Mouse (Mus musculus) E14TG2a.4 (cell line): ENCODE results near the gene Fyn.

ENCODE experiments used
- H3K27me3 ChIP-seq: 2 replicates; pipeline ENCODE4 v1.6.1; 2014; ENCODE audit warnings: low read length, control low read depth; ENCODE audit not compliant: insufficient read depth
- H3K36me3 ChIP-seq: 2 replicates; pipeline ENCODE4 v1.6.1; 2014; ENCODE audit warnings: low read length, control low read depth; ENCODE audit not compliant: insufficient read depth
- H3K4me1 ChIP-seq: replicated peaks from 2 replicates; pipeline ENCODE4 v1.6.1; 2014; ENCODE audit warnings: low read depth, low read length, control low read depth
- H3K4me3 ChIP-seq: replicated peaks from 2 replicates; pipeline ENCODE4 v1.5.1; 2014; ENCODE audit warnings: mild to moderate bottlenecking, low read length
- H3K9me3 ChIP-seq: 2 replicates; pipeline ENCODE4 v1.6.1; 2014; ENCODE audit warnings: low read length, control low read depth
- CTCF ChIP-seq: conservative IDR thresholded peaks from 2 replicates; pipeline ENCODE4 v1.5.1; 2014; ENCODE audit warnings: low read length
- NANOG ChIP-seq: IDR thresholded peaks from 2 replicates; pipeline ENCODE4 v1.6.1; 2014; ENCODE audit warnings: borderline replicate concordance, low read length, mixed read lengths
- POU5F1 ChIP-seq: IDR thresholded peaks from 2 replicates; pipeline ENCODE4 v1.6.1; 2014; ENCODE audit warnings: low read length, borderline replicate concordance

Fyn gene

GRCm38 (mm10) chr10:39547369-39548074, 178.9 kb downstream of the Fyn start:
- no peak for TF ChIP-seq CTCF
- no peak for TF ChIP-seq NANOG
- TF ChIP-seq POU5F1: no peak
- H3K4me3 ChIP-seq: no peak overlapping the region

GRCm38 (mm10) chr10:39550791-39551190, 182.1 kb downstream of the Fyn start:
- Histone ChIP-seq H3K36me3 (no peaks in the 10 kb centered on the region), H3K27me3 (peaks cover 3% of the 10 kb centered on the region; the same call in 1 of the 2 replicates), H3K4me1 (peaks cover 76% of the 10 kb centered on the region), H3K9me3 (no peaks in the 10 kb centered on the region), H3K4me3 (no peak overlapping the region)
- TF ChIP-seq NANOG: no peak
- TF ChIP-seq POU5F1: no peak; the same call in 1 of the 2 replicates
- no peak for TF ChIP-seq CTCF

More at GRCm38 (mm10) chr10:39547369-39548074, 178.9 kb downstream of the Fyn start:
- peaks cover 3% of the 10 kb centered on the region; the same call in 1 of the 2 replicates for H3K27me3 ChIP-seq
- no peaks in the 10 kb centered on the region for H3K36me3 ChIP-seq
- H3K9me3 ChIP-seq: no peaks in the 10 kb centered on the region
- peaks cover 62% of the 10 kb centered on the region for H3K4me1 ChIP-seq

DNA sequence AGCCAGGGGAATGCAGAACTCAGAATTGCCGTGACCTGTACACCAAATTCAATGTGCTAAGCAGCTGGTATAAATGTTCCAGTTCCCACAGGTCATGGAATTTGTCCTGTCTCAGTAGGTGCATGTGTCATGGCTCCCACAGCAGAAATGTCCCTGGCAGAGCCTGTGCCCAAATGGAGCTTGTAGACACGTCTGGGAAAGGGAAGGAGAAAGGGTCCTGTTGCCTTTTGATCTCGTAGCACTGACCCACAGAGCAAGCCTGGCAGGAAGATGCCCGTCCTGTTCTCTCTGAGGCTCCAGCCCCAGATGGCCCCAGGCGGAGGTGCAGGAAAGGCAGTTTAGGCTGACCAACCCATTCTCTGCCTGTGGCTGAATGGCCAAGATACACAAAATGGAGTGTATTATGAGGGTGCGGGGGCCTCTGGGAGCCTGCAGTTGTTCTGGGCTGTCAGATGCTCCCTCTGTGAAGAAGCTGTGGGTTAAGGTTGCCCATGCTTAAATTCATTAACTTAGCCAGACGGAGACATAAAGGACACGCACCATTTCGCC, 183.1 kb downstream of the Fyn start:
- Histone ChIP-seq H3K4me3 (no peak overlapping the region), H3K27me3 (peaks cover 3% of the 10 kb centered on the region; the same call in 1 of the 2 replicates), H3K36me3 (no peaks in the 10 kb centered on the region), H3K9me3 (no peaks in the 10 kb centered on the region), H3K4me1 (peaks cover 77% of the 10 kb centered on the region)
- TF ChIP-seq CTCF (no peak), POU5F1 (no peak), NANOG (no peak)

DNA sequence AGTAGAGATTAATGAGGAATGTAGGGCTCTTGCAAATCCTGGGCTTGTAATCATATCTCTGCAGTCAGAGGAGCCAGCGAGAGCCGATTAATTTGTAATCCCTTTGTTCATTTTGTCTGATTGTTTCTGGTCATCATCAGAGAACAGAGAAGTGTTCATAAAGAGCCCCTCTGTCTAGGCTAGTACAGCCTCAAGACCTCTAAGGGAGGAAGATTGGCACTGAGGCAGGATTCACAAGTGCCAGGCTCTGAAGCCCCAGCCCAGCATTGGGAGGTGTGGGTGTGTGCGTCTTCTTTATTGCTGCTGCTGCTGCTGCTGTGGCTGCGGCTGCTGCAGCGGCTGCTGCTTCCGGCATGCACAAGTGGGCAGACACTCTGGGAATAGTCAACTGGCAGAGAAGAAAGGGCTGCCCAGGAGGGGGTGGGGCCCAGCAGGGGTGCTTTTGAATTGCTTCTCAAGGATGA, 183.7 kb downstream of the Fyn start:
- no peaks in the 10 kb centered on the region for H3K9me3 ChIP-seq
- no peak for TF ChIP-seq CTCF
- TF ChIP-seq POU5F1: no peak
- TF ChIP-seq NANOG: no peak
- H3K36me3 ChIP-seq: no peaks in the 10 kb centered on the region
- no peak overlapping the region for H3K4me3 ChIP-seq
- peaks cover 3% of the 10 kb centered on the region; the same call in 1 of the 2 replicates for H3K27me3 ChIP-seq
- H3K4me1 ChIP-seq: peaks cover 71% of the 10 kb centered on the region

DNA sequence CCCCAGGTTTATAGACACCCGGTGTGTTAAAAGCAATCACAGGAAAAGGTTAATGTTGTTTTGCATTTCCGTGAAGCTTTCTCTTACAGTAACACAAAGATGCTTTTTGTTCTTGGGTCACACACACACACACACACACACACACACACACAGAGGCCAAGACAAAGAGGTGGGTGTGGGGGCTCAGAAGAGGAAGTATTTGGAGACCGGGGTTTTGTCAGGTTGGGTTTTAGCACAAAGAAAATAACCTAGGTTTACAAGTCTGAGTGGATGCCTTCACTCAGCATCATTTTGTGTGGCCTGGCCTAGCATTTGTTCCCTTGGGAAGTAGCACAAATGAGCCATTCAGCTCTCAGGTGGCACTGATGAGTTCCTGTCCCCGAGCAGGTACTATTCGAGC, 184.2 kb downstream of the Fyn start:
- peaks cover 67% of the 10 kb centered on the region for H3K4me1 ChIP-seq
- peaks cover 3% of the 10 kb centered on the region; the same call in 1 of the 2 replicates for H3K27me3 ChIP-seq
- H3K36me3 ChIP-seq: no peaks in the 10 kb centered on the region
- H3K4me3 ChIP-seq: no peak overlapping the region
- H3K9me3 ChIP-seq: no peaks in the 10 kb centered on the region
- no peak for TF ChIP-seq NANOG
- no peak for TF ChIP-seq POU5F1
- no peak for TF ChIP-seq CTCF

GRCm38 (mm10) chr10:39555289-39555715, 186.6 kb downstream of the Fyn start:
- TF ChIP-seq POU5F1 (no peak), NANOG (no peak), CTCF (no peak)
- H3K36me3 ChIP-seq: no peaks in the 10 kb centered on the region
- H3K9me3 ChIP-seq: no peaks in the 10 kb centered on the region
- H3K4me1 ChIP-seq: peaks cover 65% of the 10 kb centered on the region
- H3K4me3 ChIP-seq: peak overlapping the region; percentile 32; the same call in 1 of the 2 replicates
- H3K27me3 ChIP-seq: peaks cover 3% of the 10 kb centered on the region; the same call in 1 of the 2 replicates

DNA sequence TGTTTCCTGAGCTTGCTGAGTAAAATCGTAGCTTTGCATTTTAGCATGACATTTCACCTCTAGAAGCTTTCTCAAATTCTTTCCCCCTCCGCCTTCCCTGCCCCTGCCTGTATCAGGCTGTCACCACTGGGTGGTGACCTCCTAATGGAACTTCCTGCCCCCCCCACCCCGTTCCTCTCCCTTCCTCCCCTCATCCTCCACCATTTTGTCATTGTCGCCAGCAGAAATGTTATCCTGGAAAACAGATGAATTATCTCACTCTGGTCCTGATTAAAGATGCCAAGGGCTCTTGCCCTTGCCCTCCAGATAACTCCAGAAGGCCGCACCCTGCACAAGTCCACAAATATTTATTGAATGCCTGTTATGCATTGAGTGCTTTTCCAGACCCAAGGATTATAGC, 187.1 kb downstream of the Fyn start:
- TF ChIP-seq POU5F1 (no peak), CTCF (no peak), NANOG (no peak)
- Histone ChIP-seq H3K27me3 (peaks cover 3% of the 10 kb centered on the region; the same call in 1 of the 2 replicates), H3K4me1 (peaks cover 61% of the 10 kb centered on the region), H3K4me3 (no peak overlapping the region; the same call in 1 of the 2 replicates), H3K9me3 (no peaks in the 10 kb centered on the region), H3K36me3 (no peaks in the 10 kb centered on the region)

DNA sequence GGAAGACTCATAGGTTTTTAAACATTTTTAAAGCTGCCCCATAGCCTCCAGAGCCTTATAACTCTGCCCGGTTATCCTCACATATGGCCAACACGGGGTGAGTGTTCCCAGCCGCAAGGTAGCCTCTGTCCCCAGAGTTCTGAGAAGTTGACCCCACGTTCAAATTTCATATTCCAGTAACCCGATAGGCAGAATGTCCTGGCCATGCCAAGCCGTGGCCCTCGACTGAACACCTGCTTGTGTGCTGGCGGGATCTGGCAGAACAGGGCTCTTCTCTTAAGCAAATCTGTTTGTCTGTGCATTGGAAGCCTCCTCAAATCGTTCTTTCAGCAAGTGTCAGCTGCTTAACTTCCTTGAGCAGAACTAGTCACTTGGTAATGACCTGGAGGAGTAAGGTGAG, 188.7 kb downstream of the Fyn start:
- no peak overlapping the region for H3K4me3 ChIP-seq
- H3K27me3 ChIP-seq: no peaks in the 10 kb centered on the region
- TF ChIP-seq CTCF (no peak), NANOG (no peak), POU5F1 (no peak)
- no peaks in the 10 kb centered on the region for H3K36me3 ChIP-seq
- H3K9me3 ChIP-seq: no peaks in the 10 kb centered on the region
- peaks cover 45% of the 10 kb centered on the region for H3K4me1 ChIP-seq

- TF ChIP-seq POU5F1: no peak
- no peak for TF ChIP-seq NANOG
- TF ChIP-seq CTCF: no peak
- Histone ChIP-seq H3K27me3 (no peaks in the 10 kb centered on the region), H3K36me3 (no peaks in the 10 kb centered on the region), H3K4me1 (peaks cover 40% of the 10 kb centered on the region), H3K4me3 (no peak overlapping the region), H3K9me3 (no peaks in the 10 kb centered on the region)
Observed at GRCm38 (mm10) chr10:39557851-39558250, 189.2 kb downstream of the Fyn start.
